Mouse (Mus musculus) G1E (cell line): ENCODE measurements around the gene Krt28.

Experiments used
- CTCF ChIP-seq: IDR thresholded peaks from 2 replicates; pipeline ENCODE4 v1.5.1; 2012; ENCODE audit warnings: low read depth, low read length, inconsistent platforms, mixed read lengths
- GATA1 ChIP-seq: IDR thresholded peaks from 2 replicates; pipeline ENCODE4 v1.6.1; 2012; ENCODE audit warnings: borderline replicate concordance, low read length, inconsistent platforms, mixed read lengths

GRCm38 (mm10) chr11:99416902-99417301 is 42.2 kb upstream of the Krt28 start:
- TF ChIP-seq CTCF (no peak), GATA1 (no peak)
